Comparison of ENCODE assay signal across 8 mouse cellular contexts in genomic region chr10:93160807-93161510, GRCm38 (mm10). TPM values are rescaled to one million over a fixed set of nuclear protein-coding genes. Genes with fewer than 3 reads are reported as not detected.
DNase-seq lines count a peak whose midpoint lies in the region; ATAC-seq and TF ChIP-seq lines count a peak whose summit lies in the region.

Gene Cdk17 (plus strand): TSS chr10:93160875.

- peak within 1 kb of the TSS; percentile 67 for H3K4me2 ChIP-seq in heart, embryonic 11.5 days
- peak within 1 kb of the TSS; percentile 75 for H3K4me2 ChIP-seq in kidney, embryonic 15.5 days
- H3K4me2 ChIP-seq in liver, embryonic 11.5 days, result peak within 1 kb of the TSS; percentile 87
- peak within 1 kb of the TSS; percentile 76 for H3K4me2 ChIP-seq in myocyte (ENCODE audit: low read depth)
- peak within 1 kb of the TSS; percentile 83 for H3K4me2 ChIP-seq in stomach, embryonic 14.5 days (replicated peaks; ENCODE audit: low read depth, low read length)

- peak within 1 kb of the TSS; percentile 99 for H3K9ac ChIP-seq in heart, embryonic 11.5 days (ENCODE audit: low read depth, low read length)
- H3K9ac ChIP-seq in kidney, embryonic 15.5 days, result peak within 1 kb of the TSS; percentile 89
- peak within 1 kb of the TSS; percentile 99 for H3K9ac ChIP-seq in liver, embryonic 11.5 days (ENCODE audit: low read depth, low read length)
- peak within 1 kb of the TSS; percentile 98 for H3K9ac ChIP-seq in stomach, embryonic 14.5 days (replicated peaks; ENCODE audit: low read depth, low read length)

- no peaks in the 10 kb centered on the region for H3K36me3 ChIP-seq in heart, embryonic 11.5 days (ENCODE audit: control insufficient read depth, insufficient read depth, low read length)
- no peaks in the 10 kb centered on the region for H3K36me3 ChIP-seq in kidney, embryonic 15.5 days
- H3K36me3 ChIP-seq in liver, embryonic 11.5 days (ENCODE audit: control insufficient read depth, insufficient read depth, low read length), result no peaks in the 10 kb centered on the region
- no peaks in the 10 kb centered on the region for H3K36me3 ChIP-seq in myocyte (ENCODE audit: control insufficient read depth, insufficient read depth)
- no peaks in the 10 kb centered on the region for H3K36me3 ChIP-seq in stomach, embryonic 14.5 days (ENCODE audit: control insufficient read depth, insufficient read depth, low read length)

- H3ac ChIP-seq in myocyte (ENCODE audit: control insufficient read depth, insufficient read length), result peak within 1 kb of the TSS; percentile 94

- peaks cover 45% of the 10 kb centered on the region for H3K79me2 ChIP-seq in myocyte (ENCODE audit: control insufficient read depth, insufficient read depth)

- DNase-seq in embryo, embryonic 10 days (ENCODE audit: low spot score), result peak; percentile 65
- DNase-seq in embryo, embryonic 11 days, result no peak
- peak; percentile 77 for DNase-seq in liver, embryonic 11.5 days (ENCODE audit: low spot score)

- peak; percentile 58 for ATAC-seq in erythroblast, adult 5-6 weeks (replicated peaks; ENCODE audit: low FRiP score, poor library complexity, severe bottlenecking)
- ATAC-seq in heart, embryonic 11.5 days (replicated peaks; ENCODE audit: insufficient number of reproducible peaks, low FRiP score, low TSS enrichment), result peak; percentile 82
- peak; percentile 74 for ATAC-seq in kidney, embryonic 15.5 days (replicated peaks; ENCODE audit: low FRiP score)
- ATAC-seq in liver, embryonic 11.5 days (replicated peaks; ENCODE audit: low FRiP score), result peak; percentile 64
- ATAC-seq in stomach, embryonic 14.5 days (ENCODE audit: insufficient number of reproducible peaks, insufficient read depth, low FRiP score, low read depth), result peak; percentile 78

- under 1% methylated on average over 90 of the region's 97 CpGs for WGBS in heart, embryonic 11.5 days (ENCODE audit: insufficient replicate concordance)
- under 1% methylated on average over 78 of the region's 97 CpGs for WGBS in kidney, embryonic 15.5 days
- WGBS in liver, embryonic 11.5 days, result under 1% methylated on average over 92 of the region's 97 CpGs
- WGBS in stomach, embryonic 14.5 days, result under 1% methylated on average over 77 of the region's 97 CpGs

- H3K27me3 ChIP-seq in heart, embryonic 11.5 days (ENCODE audit: control insufficient read depth, insufficient read depth, low read length), result no peaks in the 10 kb centered on the region
- H3K27me3 ChIP-seq in kidney, embryonic 15.5 days, result no peaks in the 10 kb centered on the region
- H3K27me3 ChIP-seq in liver, embryonic 11.5 days (replicated peaks; ENCODE audit: control insufficient read depth, insufficient read depth, low read length), result no peaks in the 10 kb centered on the region
- no peaks in the 10 kb centered on the region for H3K27me3 ChIP-seq in myocyte (ENCODE audit: control insufficient read depth, insufficient read depth, insufficient read length)
- H3K27me3 ChIP-seq in stomach, embryonic 14.5 days (ENCODE audit: control insufficient read depth, insufficient read depth, low read length), result no peaks in the 10 kb centered on the region

- TF ChIP-seq POLR2A in myocyte (IDR thresholded peaks at IDR 0.05; ENCODE audit: insufficient read length, low read depth), result peak; percentile 43

- H3K27ac ChIP-seq in heart, embryonic 11.5 days (ENCODE audit: low read depth, low read length), result peak within 1 kb of the TSS; percentile 99
- peak within 1 kb of the TSS; percentile 99 for H3K27ac ChIP-seq in kidney, embryonic 15.5 days
- H3K27ac ChIP-seq in liver, embryonic 11.5 days (ENCODE audit: low read depth, low read length), result peak within 1 kb of the TSS; percentile 95
- peak within 1 kb of the TSS; percentile 100 for H3K27ac ChIP-seq in stomach, embryonic 14.5 days (ENCODE audit: low read length)

- peak within 1 kb of the TSS; percentile 99 for H3K4me3 ChIP-seq in heart, embryonic 11.5 days (ENCODE audit: low read depth, low read length)
- peak within 1 kb of the TSS; percentile 74 for H3K4me3 ChIP-seq in kidney, embryonic 15.5 days (replicated peaks)
- H3K4me3 ChIP-seq in liver, embryonic 11.5 days (ENCODE audit: low read depth, low read length), result peak within 1 kb of the TSS; percentile 99
- peak within 1 kb of the TSS; percentile 47 for H3K4me3 ChIP-seq in myocyte
- peak within 1 kb of the TSS; percentile 98 for H3K4me3 ChIP-seq in stomach, embryonic 14.5 days (ENCODE audit: low read depth, low read length)

- H3K4me1 ChIP-seq in heart, embryonic 11.5 days (ENCODE audit: control insufficient read depth, insufficient read depth, low read length), result peaks cover 21% of the 10 kb centered on the region
- H3K4me1 ChIP-seq in kidney, embryonic 15.5 days, result peaks cover 30% of the 10 kb centered on the region
- peaks cover 32% of the 10 kb centered on the region for H3K4me1 ChIP-seq in liver, embryonic 11.5 days (replicated peaks; ENCODE audit: control insufficient read depth, insufficient read depth, low read length)
- H3K4me1 ChIP-seq in stomach, embryonic 14.5 days (ENCODE audit: control insufficient read depth, insufficient read depth, low read length), result peaks cover 12% of the 10 kb centered on the region

- H3K9me3 ChIP-seq in heart, embryonic 11.5 days (replicated peaks; ENCODE audit: control insufficient read depth, low read length), result no peaks in the 10 kb centered on the region
- H3K9me3 ChIP-seq in kidney, embryonic 15.5 days (replicated peaks), result no peaks in the 10 kb centered on the region
- H3K9me3 ChIP-seq in liver, embryonic 11.5 days (ENCODE audit: control insufficient read depth, low read length), result no peaks in the 10 kb centered on the region
- no peaks in the 10 kb centered on the region for H3K9me3 ChIP-seq in stomach, embryonic 14.5 days (ENCODE audit: control insufficient read depth, low read depth, low read length)

TF ChIP-seq in myocyte, 11 proteins besides CTCF, POLR2A, EP300 and RAD21:
- TF ChIP-seq MYOG (IDR thresholded peaks at IDR 0.05; ENCODE audit: control insufficient read depth in 1 of 3, insufficient read depth in 1 of 3, insufficient read length in 2 of 3, low read depth in 2 of 3) (no peak), MAX (IDR thresholded peaks at IDR 0.05; ENCODE audit: low read depth) (no peak), SRF (IDR thresholded peaks at IDR 0.05; ENCODE audit: control insufficient read depth, insufficient read length, low read depth) (no peak), POLR2AphosphoS2 (IDR thresholded peaks at IDR 0.05; ENCODE audit: insufficient read length, low read depth) (no peak), TCF3 (IDR thresholded peaks at IDR 0.05; ENCODE audit: insufficient read length, low read depth) (no peak)

RNA-seq across cellular contexts. Expression of gene Cdk17, which starts in this region (rescaled TPM):
- total RNA-seq in erythroblast, adult 5-6 weeks (2015; ENCODE audit: low replicate concordance), result 21.7 and 27.5 TPM in 2 replicates
- total RNA-seq in erythroblast, adult 5-6 weeks (2017; ENCODE audit: low replicate concordance), result 26.2 and 35.1 TPM in 2 replicates
- polyA plus RNA-seq in heart, embryonic 11.5 days (2014; fragmentation: Nextera tagmentation; extraction: Ambion mirVana), result 20.9 and 21.0 TPM in 2 replicates
- polyA plus RNA-seq in kidney, embryonic 15.5 days (2015; fragmentation: Nextera tagmentation; extraction: Ambion mirVana), result 16.7 and 17.2 TPM in 2 replicates
- 23.1 and 23.7 TPM in 2 replicates for polyA plus RNA-seq in liver, embryonic 11.5 days (2014; fragmentation: Nextera tagmentation; extraction: Ambion mirVana)
- polyA plus RNA-seq in myocyte (2012; fragmentation: generic; extraction: Trizol), result 11.8 TPM
- 23.0 and 26.5 TPM in 2 replicates for polyA plus RNA-seq in stomach, embryonic 14.5 days (2014; fragmentation: Nextera tagmentation; extraction: Ambion mirVana)

Comparison
In these comparisons a context has a peak if more than half of its experiments do, and no peak if none do; other contexts are left out.
1. H3K4me3 ChIP-seq: peak in every context shown above with its lines; median percentile 99 in heart, embryonic 11.5 days; 99 in liver, embryonic 11.5 days; 98 in stomach, embryonic 14.5 days; 74 in kidney, embryonic 15.5 days; 47 in myocyte.